Mouse (Mus musculus): Measurements from ENCODE around the gene Ankrd52. TPM values are rescaled to one million over a fixed set of nuclear protein-coding genes. Genes with fewer than 3 reads are reported as not detected.

Gene Ankrd52
- total RNA-seq, 2 experiments from 2014 or later: 11.7 to 68.5 TPM

DNA sequence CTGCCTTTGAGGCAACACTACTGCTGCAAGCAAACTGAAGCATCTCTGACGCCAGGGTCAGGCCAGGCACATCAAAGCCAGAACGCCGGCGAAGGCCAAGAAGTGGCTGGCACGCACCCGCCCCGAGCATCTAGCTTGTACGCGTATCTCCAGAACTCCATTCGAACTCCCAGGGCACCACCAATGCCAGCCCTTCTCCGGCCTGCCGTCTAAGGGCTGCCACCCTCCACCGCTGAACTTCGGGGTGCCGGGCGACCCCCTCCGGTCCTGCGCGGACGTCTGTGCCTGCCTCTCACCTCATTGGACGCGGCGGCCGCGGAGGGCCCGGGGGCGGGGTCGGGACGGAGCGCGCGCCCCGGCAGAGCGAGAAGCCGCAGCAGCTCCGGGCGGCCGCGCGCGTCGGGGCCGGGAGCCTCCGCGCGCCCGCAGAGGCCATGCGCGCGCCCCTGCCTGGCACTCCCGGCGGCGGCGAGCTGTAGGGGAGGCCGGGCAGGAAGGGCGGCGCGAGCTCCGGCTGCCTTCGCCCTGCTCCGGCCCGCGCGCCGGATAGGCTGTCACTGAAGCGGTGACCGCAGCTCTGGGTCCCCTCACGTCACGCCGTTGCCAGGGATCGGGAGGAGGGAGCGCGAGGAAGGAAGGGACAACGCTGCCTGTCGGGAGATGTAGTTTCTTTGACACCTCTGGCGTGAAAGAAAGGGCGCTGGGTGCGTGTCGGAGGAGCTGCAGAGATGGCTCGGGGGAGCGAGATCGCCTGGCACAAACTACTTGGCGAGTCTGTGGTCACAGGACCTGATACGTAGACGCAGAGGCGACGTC lies 8.3 kb upstream of the Ankrd52 start, which contains the start of gene Coq10a:
Gene Coq10a (minus strand): TSS at position 596 of the 816 bp plus-strand sequence.
- peak; percentile 85 for ATAC-seq (replicated peaks; ENCODE audit: low FRiP score, low TSS enrichment, poor library complexity, severe bottlenecking)

DNA sequence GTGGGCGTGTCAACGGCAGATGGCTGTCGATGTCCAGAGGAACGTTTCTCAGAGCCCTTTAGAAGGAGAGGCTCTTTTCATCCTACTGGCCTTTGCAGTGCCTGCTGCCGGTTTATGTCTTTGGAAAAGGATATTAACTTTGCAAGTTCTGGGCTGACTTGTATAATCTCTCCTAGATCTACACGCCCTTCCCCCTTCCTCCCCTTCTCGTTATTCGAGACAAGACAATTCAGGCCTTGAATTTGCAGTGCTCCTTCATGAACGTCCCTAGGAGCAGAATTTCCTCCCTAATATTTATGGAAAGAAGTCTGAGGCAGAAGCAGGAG lies 7.7 kb upstream of the Ankrd52 start:
- ATAC-seq (replicated peaks; ENCODE audit: low FRiP score, low TSS enrichment, poor library complexity, severe bottlenecking): no peak

DNA sequence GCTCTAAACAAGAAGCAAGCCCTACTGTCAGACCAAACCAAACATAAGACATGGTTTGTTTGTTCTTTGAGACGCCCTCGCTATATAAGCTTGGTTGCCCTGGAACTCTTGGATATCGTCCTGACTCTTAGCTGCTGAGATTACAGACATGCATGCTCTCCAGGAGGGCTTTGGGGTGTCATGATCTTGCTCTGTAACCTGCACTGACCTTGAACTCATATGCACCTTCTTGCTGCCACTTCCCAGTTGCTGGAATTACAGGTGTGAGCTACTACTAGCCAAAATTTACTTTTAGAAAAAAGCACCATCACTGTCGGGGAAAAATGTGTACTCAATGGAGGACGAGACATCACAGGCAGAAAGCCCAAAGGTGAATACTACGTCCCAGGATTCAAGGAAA lies 7.3 kb upstream of the Ankrd52 start:
- ATAC-seq (replicated peaks; ENCODE audit: low FRiP score, low TSS enrichment, poor library complexity, severe bottlenecking): no peak

DNA sequence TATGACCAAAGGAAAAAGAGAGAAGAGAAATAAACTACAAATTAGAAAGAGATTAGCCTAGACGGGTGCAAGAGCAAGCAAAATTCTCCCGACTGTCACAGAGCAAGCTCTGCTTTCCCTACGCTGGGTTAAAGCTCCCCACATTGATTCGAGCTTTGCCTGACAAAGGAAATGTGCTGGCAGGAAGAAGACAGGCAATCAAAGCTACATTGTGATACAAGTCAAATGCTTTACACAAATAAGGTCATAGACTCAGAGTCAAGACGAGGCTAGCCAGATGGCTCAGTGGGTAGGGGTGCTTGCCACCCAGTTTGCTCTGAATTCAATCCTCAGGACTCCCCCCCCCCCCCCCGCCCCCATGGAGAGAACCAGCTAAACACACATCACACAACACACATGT lies 6.9 kb upstream of the Ankrd52 start:
- ATAC-seq (replicated peaks; ENCODE audit: low FRiP score, low TSS enrichment, poor library complexity, severe bottlenecking): no peak

DNA sequence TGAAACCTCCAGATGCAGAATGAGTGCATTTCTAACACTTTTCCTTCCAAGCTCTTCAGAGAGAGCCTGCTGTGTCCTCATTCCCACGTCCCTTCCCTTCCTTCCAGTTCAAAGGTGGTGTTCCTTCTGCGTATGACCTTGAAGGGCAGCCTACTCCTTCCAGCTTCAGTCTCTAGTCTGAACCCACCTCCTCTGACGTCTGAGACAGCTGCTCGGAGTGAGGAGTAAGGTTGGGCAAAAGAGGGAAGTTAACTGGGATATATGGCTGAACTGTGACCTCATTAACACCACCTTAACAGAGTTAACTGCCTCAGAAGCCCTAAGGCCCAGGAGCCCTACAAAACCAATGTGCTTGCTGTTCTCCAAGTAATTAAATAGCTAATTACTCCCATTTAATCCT lies 6.3 kb upstream of the Ankrd52 start:
- no peak for ATAC-seq (replicated peaks; ENCODE audit: low FRiP score, low TSS enrichment, poor library complexity, severe bottlenecking)

DNA sequence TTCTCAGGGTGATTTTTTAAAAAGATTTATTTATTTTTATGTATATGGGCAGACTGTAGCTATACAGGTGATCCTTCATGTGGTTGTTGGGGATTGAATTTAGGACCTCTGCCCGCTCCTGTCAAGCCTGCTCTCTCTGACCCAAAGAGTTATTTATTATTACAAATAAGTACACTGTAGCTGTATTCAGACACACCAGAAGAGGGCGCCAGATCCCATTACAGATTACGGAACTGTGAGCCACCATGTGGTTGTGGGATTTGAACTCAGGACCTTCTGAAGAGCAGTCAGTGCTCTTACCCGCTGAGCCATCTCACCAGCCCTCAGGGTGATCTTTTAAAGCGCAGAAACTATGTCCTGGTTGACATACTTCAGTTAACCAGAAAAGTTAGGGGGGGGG lies 4.8 kb upstream of the Ankrd52 start:
- no peak for ATAC-seq (replicated peaks; ENCODE audit: low FRiP score, low TSS enrichment, poor library complexity, severe bottlenecking)

DNA sequence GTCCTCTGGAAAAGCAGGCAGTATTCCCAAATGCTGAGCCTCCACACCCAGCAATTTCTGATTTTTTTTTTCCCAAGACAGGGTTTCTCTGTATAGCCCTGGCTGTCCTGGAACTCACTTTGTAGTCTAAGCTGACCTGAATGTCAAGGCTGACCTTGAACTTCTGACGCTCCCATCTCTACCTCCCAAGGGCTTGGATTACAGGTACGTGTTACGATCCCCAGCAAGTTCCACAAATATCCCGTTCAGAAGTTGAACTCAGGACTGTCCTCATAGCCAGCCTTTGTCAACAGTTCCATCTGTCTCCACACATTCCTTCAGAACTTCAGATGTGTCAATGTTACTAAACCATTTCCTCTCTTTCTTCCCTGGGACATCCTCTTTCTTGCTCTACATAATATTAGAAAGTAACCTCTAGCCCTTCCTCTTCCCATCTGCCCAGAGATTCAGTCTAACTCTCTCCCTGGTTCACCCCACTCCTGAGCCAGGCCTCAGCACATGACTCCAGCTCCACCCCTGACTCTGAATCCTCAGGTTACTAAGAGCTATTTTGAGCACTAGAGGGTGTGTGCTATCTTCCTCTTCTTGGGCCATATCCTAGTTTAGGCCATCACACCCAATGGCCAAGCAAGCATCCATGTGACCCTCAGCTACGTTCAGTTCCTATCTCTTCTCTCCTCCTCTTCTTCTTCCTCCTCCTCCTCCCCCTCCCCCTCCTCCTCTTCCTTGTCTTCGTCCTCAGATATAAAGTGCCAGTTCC lies 3.7 kb upstream of the Ankrd52 start:
- 0 out of 2 replicates have a peak, but pooled peaks have one; percentile 12 for ATAC-seq (replicated peaks; ENCODE audit: low FRiP score, low TSS enrichment, poor library complexity, severe bottlenecking)

DNA sequence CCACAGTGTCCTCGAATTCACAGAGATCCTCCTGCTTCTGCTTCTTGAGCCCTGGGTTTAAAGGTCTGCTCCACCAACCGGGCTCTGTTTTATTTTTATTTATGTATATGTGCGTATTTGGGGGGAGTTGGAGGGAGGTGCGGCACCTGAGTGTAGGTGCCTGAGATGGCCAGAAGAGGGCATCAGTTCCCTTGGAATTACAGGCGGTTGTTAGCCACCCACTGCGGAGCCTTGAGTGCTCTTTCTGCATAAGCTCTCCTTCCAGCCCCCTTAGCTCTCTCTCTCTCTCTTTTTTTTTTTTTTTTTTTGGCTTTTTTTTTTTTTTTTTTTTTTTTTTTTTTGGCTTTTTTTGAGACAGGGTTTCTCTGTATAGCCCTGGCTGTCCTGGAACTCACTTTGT lies 2.5 kb upstream of the Ankrd52 start:
- ATAC-seq (replicated peaks; ENCODE audit: low FRiP score, low TSS enrichment, poor library complexity, severe bottlenecking): no peak

DNA sequence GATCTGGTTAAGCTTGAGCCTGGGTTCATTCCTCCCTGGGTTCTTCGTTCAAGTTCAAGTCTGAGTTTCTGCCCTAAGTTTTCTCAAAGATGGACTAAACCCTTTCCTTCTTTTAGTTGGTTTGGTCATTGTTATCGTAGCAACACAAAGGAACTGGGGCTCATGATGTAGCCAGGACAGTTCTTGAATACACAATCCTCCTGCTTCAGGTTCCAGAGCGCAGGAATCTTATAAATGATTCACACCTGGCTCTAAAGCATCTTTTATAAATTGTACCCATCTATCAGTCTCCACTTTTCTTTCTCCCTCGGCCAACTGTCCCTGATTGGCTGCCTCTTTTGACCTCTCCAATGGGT lies 838 bp upstream of the Ankrd52 start:
- ATAC-seq (replicated peaks; ENCODE audit: low FRiP score, low TSS enrichment, poor library complexity, severe bottlenecking): no peak

DNA sequence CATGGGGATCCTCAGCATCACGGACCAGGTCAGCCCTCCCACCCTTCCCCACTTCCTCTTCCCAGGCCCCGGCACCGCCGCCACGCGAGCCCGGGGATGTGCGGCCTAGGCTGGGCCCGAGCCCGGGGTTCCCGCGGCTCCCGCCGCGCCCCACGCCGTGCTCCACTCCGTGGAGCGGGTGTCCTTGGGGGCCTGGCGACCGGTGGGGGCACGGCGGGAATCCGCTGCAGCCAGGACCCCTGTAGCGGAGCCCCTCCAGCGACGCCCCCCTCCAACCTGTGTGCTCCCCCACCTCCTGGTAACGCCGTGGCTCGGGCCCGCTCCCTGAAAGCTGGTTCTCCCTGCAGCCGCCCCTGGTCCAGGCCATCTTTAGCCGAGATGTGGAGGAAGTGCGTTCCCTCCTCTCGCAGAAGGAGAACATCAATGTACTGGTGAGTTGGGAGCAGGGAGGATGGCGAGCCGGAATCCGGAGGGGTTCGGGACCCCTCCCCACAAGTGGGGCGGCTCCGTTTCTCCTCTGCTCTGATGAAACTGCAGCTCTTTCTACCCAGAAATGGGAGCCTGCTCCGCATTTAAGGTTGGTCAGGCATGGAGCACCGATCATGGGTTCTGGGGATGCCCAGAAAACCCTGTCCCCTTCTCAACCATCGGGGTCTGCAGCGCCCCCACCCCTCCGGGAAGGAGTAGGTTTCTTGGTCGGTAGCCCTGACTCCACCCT lies 466 bp downstream of the Ankrd52 start:
- no peak; the same call in 1 of the 2 replicates for ATAC-seq (replicated peaks; ENCODE audit: low FRiP score, low TSS enrichment, poor library complexity, severe bottlenecking)

DNA sequence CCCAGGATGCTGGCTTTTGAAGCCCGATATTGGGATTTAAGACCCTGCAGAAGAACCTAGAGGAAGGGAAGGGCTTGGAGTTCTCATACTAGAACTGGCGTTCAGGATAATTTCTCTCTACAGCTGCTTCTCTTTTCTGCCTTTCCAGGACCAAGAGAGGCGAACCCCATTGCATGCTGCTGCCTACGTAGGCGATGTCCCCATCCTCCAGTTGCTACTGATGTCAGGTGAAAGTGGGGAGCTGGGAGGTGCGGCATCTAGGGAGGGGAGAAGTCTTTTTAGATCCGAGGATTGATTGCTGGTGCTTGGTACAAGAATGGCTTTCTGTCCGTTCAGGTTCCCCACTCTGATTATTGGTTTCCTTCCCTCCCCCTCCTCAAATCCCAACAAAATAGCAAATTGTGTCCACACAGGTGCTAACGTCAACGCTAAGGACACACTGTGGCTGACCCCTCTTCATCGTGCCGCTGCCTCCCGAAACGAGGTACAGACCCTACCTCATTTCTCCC lies 1.1 kb downstream of the Ankrd52 start:
- no peak for ATAC-seq (replicated peaks; ENCODE audit: low FRiP score, low TSS enrichment, poor library complexity, severe bottlenecking)

DNA sequence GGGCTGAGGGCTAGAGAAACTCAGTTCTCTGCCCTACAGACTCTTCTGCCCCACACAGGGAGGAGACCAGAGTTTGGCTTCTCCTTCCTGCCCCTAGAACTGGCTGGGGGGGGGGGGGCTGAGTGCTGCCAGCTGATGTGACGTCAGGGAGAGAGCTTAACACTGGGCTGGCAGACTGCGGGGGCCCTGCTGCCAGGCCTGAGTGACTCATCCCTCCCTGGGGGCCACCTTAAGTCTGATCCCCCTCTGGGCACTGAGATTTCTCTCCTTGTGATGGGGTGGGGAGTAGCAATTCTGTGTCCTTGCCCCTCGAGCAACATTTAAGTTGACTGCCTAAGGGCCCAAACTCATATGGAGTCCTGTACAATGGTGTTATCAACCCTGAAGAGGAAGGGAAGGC lies 1.5 kb downstream of the Ankrd52 start:
- ATAC-seq (replicated peaks; ENCODE audit: low FRiP score, low TSS enrichment, poor library complexity, severe bottlenecking): no peak

DNA sequence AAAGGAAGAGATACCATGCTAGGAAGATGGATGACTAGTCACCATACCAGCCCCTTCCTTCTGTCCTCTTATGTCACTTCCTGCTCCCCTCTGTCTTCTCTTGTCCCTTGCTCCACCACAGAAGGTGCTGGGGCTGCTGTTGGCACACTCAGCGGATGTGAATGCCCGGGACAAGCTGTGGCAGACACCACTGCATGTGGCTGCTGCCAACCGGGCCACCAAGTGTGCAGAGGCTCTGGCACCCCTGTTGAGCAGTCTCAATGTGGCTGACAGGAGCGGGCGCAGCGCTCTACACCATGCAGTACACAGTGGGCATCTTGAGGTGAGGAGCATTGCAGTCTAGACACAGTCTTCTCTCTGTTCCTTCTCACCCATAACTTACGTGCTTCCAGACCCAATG lies 2.3 kb downstream of the Ankrd52 start:
- ATAC-seq (replicated peaks; ENCODE audit: low FRiP score, low TSS enrichment, poor library complexity, severe bottlenecking): no peak

DNA sequence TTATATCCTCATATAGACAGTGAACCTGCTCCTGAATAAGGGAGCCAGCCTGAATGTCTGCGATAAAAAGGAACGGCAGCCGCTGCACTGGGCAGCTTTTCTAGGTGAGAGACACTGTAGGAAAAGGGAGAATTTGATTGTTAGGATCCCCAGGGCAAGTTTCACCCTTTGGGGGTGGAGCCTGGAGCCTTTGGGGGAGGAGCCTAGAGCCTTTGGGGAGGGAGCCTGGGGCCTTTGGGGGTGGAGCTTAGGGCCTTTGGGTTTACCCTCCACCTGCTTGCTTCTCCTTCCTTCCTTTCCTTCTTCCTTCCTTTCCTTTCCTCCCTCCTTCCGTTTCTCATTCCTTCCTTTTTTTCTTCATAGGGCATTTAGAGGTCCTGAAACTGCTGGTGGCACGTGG lies 3.6 kb downstream of the Ankrd52 start:
- ATAC-seq (replicated peaks; ENCODE audit: low FRiP score, low TSS enrichment, poor library complexity, severe bottlenecking): peak; percentile 66

DNA sequence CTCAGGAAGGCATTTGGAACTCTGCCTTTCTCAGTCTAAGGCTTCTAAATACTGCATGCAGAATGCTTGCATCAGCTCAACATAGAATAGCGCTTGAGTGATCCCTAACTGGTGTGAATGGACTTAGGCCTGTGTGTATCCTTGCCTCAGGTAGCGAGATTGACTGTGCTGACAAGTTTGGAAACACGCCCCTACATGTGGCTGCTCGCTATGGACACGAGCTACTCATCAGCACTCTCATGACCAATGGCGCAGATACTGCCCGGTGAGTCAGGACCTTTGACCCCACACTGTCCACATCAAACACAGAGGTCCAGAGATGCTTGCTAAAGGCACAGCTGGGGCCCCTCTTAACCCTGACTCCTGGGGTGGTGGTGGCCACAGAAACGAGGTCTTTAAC lies 5.6 kb downstream of the Ankrd52 start:
- no peak for ATAC-seq (replicated peaks; ENCODE audit: low FRiP score, low TSS enrichment, poor library complexity, severe bottlenecking)

DNA sequence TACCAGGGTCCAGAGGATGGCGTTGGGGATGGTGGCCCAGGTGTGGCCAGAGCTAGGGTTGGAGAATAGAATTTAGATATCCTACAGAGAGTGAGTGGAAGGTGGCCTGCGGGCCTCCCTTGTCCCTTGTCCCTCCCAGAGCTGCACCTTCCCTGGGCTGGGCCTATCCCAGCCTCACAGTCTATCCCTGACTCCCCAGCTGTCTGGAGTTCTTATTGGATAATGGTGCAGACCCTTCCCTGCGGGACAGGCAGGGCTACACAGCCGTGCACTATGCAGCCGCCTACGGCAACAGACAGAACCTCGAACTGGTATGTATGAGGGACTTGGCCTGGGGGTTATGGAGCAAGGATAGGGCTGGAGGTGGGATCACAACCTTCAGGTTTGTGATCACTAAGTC lies 9.0 kb downstream of the Ankrd52 start:
- ATAC-seq (replicated peaks; ENCODE audit: low FRiP score, low TSS enrichment, poor library complexity, severe bottlenecking): no peak

DNA sequence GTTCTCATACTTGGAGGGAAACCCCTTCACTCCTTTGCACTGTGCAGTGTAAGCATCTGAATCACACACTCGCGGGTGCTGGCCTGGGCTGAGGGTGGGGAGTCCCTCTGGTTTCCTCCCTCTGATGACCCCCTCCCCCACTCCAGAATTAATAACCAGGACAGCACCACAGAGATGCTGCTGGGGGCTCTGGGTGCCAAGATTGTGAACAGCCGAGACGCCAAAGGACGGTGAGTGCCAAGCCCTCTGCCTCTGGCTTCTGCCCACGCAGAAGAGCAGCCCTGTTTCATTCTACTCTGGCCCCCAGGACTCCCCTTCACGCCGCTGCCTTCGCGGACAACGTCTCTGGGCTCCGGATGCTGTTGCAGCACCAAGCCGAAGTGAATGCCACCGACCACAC lies 12.0 kb downstream of the Ankrd52 start:
- ATAC-seq (replicated peaks; ENCODE audit: low FRiP score, low TSS enrichment, poor library complexity, severe bottlenecking): no peak

DNA sequence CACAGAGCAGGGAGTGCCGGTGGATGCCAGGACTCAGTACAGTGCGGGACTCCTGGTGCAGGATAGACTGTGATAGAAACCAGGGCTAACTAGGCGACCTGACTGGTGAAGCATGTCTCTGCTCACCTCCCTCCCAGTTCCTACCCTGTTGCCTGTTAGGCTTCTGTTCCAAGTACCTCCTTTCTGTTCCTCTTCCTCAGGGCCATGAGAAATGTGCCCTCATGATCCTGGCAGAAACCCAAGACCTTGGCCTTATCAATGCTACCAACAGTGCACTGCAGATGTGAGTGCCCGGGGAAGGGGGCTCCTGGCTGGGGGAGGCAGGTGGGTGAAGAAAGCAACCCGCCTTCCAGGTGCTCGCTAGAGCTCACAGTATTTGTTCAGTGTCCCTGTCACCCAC lies 12.7 kb downstream of the Ankrd52 start:
- peak; percentile 60 for ATAC-seq (replicated peaks; ENCODE audit: low FRiP score, low TSS enrichment, poor library complexity, severe bottlenecking)

DNA sequence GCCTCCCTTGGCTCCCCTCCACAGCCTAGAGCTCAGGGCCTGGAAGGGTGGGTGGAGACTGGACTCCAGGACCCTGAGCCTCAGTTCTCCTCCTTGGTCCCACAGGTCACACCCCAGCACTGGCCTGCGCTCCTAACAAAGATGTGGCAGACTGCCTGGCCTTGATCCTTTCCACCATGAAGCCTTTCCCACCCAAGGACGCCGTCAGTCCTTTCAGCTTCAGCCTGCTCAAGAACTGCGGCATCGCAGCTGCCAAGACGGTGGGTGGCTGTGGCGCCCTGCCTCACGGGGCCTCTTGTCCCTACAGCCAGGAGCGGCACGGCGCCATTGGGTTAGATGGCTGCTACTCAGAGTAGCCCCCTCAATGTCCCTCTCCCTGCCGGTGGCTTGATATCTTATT lies 13.5 kb downstream of the Ankrd52 start:
- no peak for ATAC-seq (replicated peaks; ENCODE audit: low FRiP score, low TSS enrichment, poor library complexity, severe bottlenecking)

DNA sequence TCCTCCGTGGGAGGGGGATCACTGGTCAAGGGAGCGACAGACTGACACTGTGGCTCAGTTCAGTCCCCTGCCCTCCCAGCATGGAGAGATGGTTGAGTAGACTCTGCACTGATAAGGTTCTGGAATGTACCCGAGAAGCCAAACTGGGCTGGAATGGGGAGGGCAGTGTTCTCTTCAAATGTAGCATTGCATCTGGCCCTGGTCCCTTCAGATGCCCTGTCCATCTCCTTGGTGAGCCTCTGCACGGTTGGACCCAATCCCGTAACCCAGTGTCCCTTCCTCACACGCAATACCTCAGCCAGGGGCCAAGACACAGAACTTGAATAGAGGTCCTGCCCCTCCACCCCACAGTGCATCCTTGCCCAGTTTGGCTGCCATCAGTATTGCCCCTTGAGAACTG lies 14.9 kb downstream of the Ankrd52 start:
- ATAC-seq (replicated peaks; ENCODE audit: low FRiP score, low TSS enrichment, poor library complexity, severe bottlenecking): no peak

Measured in megakaryocyte-erythroid progenitor cell, adult 5-6 weeks (primary cell).